Mouse (Mus musculus): ENCODE measurements around the gene Gm8693.
"Not testable (repeated sequence)": the region's sequence is repeated elsewhere in the genome, so short reads cannot be mapped to it uniquely, and the experiment has no call there.

Gm8693 gene

DNA sequence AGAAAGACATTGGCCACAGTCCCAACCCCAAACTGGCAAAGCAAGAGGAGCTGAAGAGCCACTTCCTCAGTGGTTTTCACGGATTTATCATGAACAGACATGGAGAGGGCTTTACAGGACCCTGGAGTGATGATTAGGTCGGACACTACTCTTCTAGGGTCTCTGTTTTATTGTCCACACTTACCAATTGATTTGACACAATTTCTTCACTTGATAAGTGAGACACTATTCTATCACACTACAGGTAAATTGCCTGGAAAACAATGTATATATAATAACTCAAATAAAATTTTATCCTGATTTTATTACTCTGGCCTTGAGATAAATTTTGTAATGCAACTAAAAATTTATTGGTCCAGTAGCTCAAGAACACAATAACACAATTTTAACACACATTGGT is at the start of gene Gm8693:
Gene Gm8693 (minus strand): TSS at position 101 of the 400 bp plus-strand sequence.
- not testable (repeated sequence) for DNase-seq (ENCODE audit: low spot score)

DNA sequence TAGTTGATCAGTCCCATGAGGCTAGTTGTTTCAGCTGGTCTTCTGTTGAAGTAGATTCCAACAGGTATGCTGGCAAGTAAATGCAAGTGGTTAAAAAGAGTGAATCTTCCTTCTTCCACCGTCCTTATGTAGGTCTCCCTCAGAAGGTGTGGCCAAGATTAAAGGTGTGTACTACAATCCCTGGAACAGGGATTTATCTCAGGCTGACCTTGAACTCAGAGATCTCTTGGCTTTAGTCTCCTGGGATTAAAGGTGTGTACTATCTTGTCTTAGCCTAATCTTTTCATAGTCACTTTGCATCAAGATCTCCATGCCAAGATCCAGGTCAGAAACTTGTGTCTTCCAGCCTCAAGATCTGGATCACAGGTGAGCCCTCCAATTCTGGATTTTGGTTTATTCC is 27.5 kb upstream of the Gm8693 start, which contains the start of gene Gm4567:
Gene Gm4567 (minus strand): TSS at position 101 of the 400 bp plus-strand sequence.
- not testable (repeated sequence) for DNase-seq (ENCODE audit: low spot score)

DNA sequence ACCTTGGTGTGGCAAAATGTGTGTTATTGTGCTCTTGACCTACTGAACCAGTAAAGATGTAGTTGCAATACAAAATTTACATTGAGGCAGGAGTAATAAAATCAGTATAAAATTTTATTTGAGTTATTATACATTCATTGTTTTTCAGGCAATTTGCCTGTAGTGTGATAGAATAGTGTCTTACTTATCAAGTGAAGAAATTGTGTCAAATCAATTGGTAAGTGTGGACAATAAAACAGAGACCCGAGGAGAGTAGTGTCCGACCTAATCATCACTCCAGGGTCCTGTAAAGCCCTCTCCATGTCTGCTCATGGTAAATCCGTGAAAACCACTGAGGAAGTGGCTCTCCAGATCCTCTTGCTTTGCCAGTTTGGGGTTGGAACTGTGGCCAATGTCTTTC is 34.4 kb downstream of the Gm8693 start, which contains the start of gene Vmn1r155:
Gene Vmn1r155 (plus strand): TSS at position 301 of the 400 bp plus-strand sequence.
- not testable (repeated sequence) for DNase-seq (ENCODE audit: low spot score)

All from yolk sac, embryonic 10.5 days (tissue).